Mouse (Mus musculus): Measurements from ENCODE around the gene Mrps27. TPM values are rescaled to one million over a fixed set of nuclear protein-coding genes. Genes with fewer than 3 reads are reported as not detected.

Gene Mrps27
- total RNA-seq, 2 experiments from 2014 or later, result 25.1 to 28.3 TPM

GRCm38 (mm10) chr13:99461886-99462285 lies 117.3 kb downstream of the Mrps27 start:
- no peak for TF ChIP-seq CTCF (IDR thresholded peaks at IDR 0.05)
- intact Hi-C loops (cut with DNase I), result no loop called here

DNA sequence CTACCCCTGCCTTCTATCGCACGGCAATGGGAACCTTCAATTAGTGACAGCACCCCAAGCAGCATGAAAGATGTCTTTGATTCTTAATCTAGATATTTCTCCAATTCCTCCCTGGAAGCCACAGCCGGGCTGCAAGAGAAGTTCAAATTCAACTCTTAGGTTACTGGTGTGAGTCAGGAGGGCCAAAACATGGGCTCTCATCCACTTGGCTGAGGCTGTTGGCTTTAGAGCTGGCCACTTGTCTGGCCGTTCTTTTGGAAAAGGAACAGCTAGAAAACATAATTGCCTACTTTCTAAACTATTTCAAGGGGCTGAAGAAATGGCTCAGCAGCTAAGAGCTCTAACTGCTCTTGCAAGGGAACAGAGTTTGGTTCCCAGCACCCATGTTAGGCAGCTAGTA lies 120.0 kb downstream of the Mrps27 start:
- H3K27ac ChIP-seq, result no peak overlapping the region
- no peak for DNase-seq (ENCODE audit: extremely low spot score in 1 of 2, low spot score in 2 of 2)
- TF ChIP-seq CTCF (IDR thresholded peaks at IDR 0.05), result no peak
- H3K4me3 ChIP-seq, result no peak overlapping the region
- intact Hi-C loops (cut with DNase I), result no loop called here

More at GRCm38 (mm10) chr13:99461886-99462285, 117.3 kb downstream of the Mrps27 start:
- no peak for DNase-seq (ENCODE audit: extremely low spot score in 1 of 2, low spot score in 2 of 2)
- no peak overlapping the region for H3K27ac ChIP-seq
- no peak overlapping the region for H3K4me3 ChIP-seq

Other genes with a start within 250 kb of the Mrps27 start
- gene Zfp366, start 160.0 kb upstream of the Mrps27 start, total RNA-seq (2021), result 1 to 10 TPM; 3.1 to 4.1 TPM
- 10 to 100 TPM; 33.3 to 34.5 TPM for gene Ptcd2, start 81 bp upstream of the Mrps27 start, total RNA-seq (2021)
- 100 to 1,000 TPM; 630 to 695 TPM for gene Map1b, start 171.8 kb downstream of the Mrps27 start, total RNA-seq (2021)

Data from left cerebral cortex, adult 2 months (tissue).